Mouse (Mus musculus) cerebellum, adult 2 months (tissue): ENCODE results near the gene Mpp3.

ENCODE experiments used
- CTCF ChIP-seq: fragments of 200-500 bp; IDR thresholded peaks from 2 replicates; pipeline ENCODE4 v1.5.1; 2011; ENCODE audit warnings: low read depth, mild to moderate bottlenecking, control low read depth, low read length, moderate library complexity, borderline replicate concordance; ENCODE audit not compliant: insufficient read depth
- POLR2A ChIP-seq: fragments of 200-500 bp; IDR thresholded peaks from 2 replicates; pipeline ENCODE4 v1.6.1; 2011; ENCODE audit warnings: low read length, control low read depth, borderline replicate concordance; ENCODE audit not compliant: insufficient read depth

DNA sequence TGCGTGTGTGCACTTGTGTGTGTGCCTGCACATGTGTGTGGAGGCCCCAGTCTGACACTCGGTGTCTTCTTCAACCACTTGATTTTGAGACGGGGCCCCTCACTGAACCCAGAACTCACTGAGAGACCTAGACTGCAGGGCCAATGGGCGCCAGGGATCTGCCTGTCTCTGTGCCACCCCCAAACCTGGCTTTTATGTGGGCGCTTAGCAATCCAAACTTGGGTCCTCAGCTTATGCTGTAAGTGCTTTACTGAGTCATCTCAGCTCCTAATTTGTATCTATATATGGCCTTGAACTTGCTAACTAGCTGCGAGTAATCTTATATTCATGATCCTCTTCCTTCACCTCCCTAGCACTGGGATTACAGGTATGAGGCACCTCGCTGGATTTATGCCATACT lies 35.9 kb downstream of the Mpp3 start:
- TF ChIP-seq CTCF, result no peak
- TF ChIP-seq POLR2A, result no peak
